Mouse (Mus musculus) thymus, adult 2 months (tissue): Measurements from ENCODE around the gene Exoc2. TPM values are rescaled to one million over a fixed set of nuclear protein-coding genes. Genes with fewer than 3 reads are reported as not detected.

Experiments
- DNase-seq: peaks from one replicate; pipeline ENCODE4 v3.0.0; 2021
- H3K27ac ChIP-seq: fragments of 200-500 bp; 2 replicates; pipeline ENCODE4 v1.5.1; 2012; ENCODE audit warnings: low read length, control low read depth; ENCODE audit not compliant: control insufficient read depth, insufficient read depth
- H3K27me3 ChIP-seq: fragments of 200-500 bp; 2 replicates; pipeline ENCODE4 v1.6.1; 2012; ENCODE audit warnings: mild to moderate bottlenecking, low read length, moderate library complexity, mixed read lengths; ENCODE audit not compliant: control insufficient read depth, insufficient read depth
- H3K36me3 ChIP-seq: fragments of 200-500 bp; 2 replicates; pipeline ENCODE4 v1.6.1; 2012; ENCODE audit warnings: mild to moderate bottlenecking, low read length, moderate library complexity; ENCODE audit not compliant: control insufficient read depth, insufficient read depth
- H3K4me1 ChIP-seq: fragments of 200-500 bp; replicated peaks from 2 replicates; pipeline ENCODE4 v1.6.1; 2012; ENCODE audit warnings: low read length; ENCODE audit not compliant: control insufficient read depth, insufficient read depth
- H3K4me3 ChIP-seq: fragments of 200-500 bp; 2 replicates; pipeline ENCODE4 v1.5.1; 2012; ENCODE audit warnings: mild to moderate bottlenecking, low read length, control low read depth, moderate library complexity; ENCODE audit not compliant: control insufficient read depth, insufficient read depth
- CTCF ChIP-seq: fragments of 200-500 bp; IDR thresholded peaks from 2 replicates; pipeline ENCODE4 v1.5.1; 2012; ENCODE audit warnings: mild to moderate bottlenecking, control low read depth, low read length, moderate library complexity, borderline replicate concordance; ENCODE audit not compliant: control insufficient read depth, poor library complexity, insufficient read depth; ENCODE audit errors: extremely low read depth
- POLR2A ChIP-seq: fragments of 200-500 bp; IDR thresholded peaks from 2 replicates; pipeline ENCODE4 v1.6.1; 2012; ENCODE audit warnings: mild to moderate bottlenecking, low read length, control low read depth, moderate library complexity; ENCODE audit not compliant: control insufficient read depth, poor library complexity, insufficient read depth; ENCODE audit errors: extremely low read depth
- WGBS: fragments of 180-500 bp; shearing (Covaris S2); methylation state at CpG from one replicate; pipeline ENCODE4 v1.1.7; 2018; 5-methylcytosine and 5-hydroxymethylcytosine counted together
- polyA plus RNA-seq: library from polyadenylated mRNA; depleted of rRNA; stranded (reverse); fragments of >200 nt; gene quantifications from 2 replicates; pipeline ENCODE4 v1.2.3, GENCODE M21; 2012; rRNA removed

Exoc2 gene
- 25.7 and 25.9 TPM in 2 replicates for polyA plus RNA-seq

GRCm38 (mm10) chr13:30973501-30974246, at the start of gene Exoc2, which contains the start of gene Gm5447:
Exoc2 (minus strand) TSS chr13:30974093.
Gm5447 (plus strand) TSS chr13:30974204.
- DNase-seq: peak; percentile 86
- WGBS: under 1% methylated on average over 54 of the region's 54 CpGs
- peak within 1 kb of the TSS; percentile 61 for H3K4me3 ChIP-seq
- TF ChIP-seq CTCF (peak; percentile 55; the same call in 1 of the 2 replicates), POLR2A (peak; percentile 89)
- no peaks in the 10 kb centered on the region for H3K36me3 ChIP-seq
- peak within 1 kb of the TSS; percentile 61 for H3K27ac ChIP-seq
- peaks cover 16% of the 10 kb centered on the region for H3K4me1 ChIP-seq
- H3K27me3 ChIP-seq: no peaks in the 10 kb centered on the region

- WGBS: 92% methylated on average over 3 of the region's 3 CpGs
- Histone ChIP-seq H3K4me1 (no peaks in the 10 kb centered on the region), H3K27ac (no peak overlapping the region), H3K27me3 (no peaks in the 10 kb centered on the region), H3K36me3 (no peaks in the 10 kb centered on the region), H3K4me3 (no peak overlapping the region)
- no peak for DNase-seq
- TF ChIP-seq POLR2A (no peak), CTCF (no peak)
Observed at GRCm38 (mm10) chr13:31023664-31024063, 49.8 kb upstream of the Exoc2 start.

GRCm38 (mm10) chr13:31021927-31022326, 48.0 kb upstream of the Exoc2 start:
- no peak for DNase-seq
- Histone ChIP-seq H3K4me1 (no peaks in the 10 kb centered on the region), H3K4me3 (no peak overlapping the region), H3K27ac (no peak overlapping the region), H3K27me3 (no peaks in the 10 kb centered on the region), H3K36me3 (no peaks in the 10 kb centered on the region)
- TF ChIP-seq POLR2A (no peak), CTCF (no peak)
- WGBS: 90% methylated on average over 6 of the region's 6 CpGs

GRCm38 (mm10) chr13:31021514-31021913, 47.6 kb upstream of the Exoc2 start:
- DNase-seq: no peak
- H3K36me3 ChIP-seq: no peaks in the 10 kb centered on the region

GRCm38 (mm10) chr13:31017545-31017944, 43.7 kb upstream of the Exoc2 start:
- no peaks in the 10 kb centered on the region for H3K36me3 ChIP-seq
- no peak overlapping the region for H3K27ac ChIP-seq
- no peak for DNase-seq
- H3K4me3 ChIP-seq: no peak overlapping the region
- H3K4me1 ChIP-seq: no peaks in the 10 kb centered on the region
- no peaks in the 10 kb centered on the region for H3K27me3 ChIP-seq
- no peak for TF ChIP-seq POLR2A
- no peak for TF ChIP-seq CTCF
- 83% methylated on average over 3 of the region's 3 CpGs for WGBS

More at GRCm38 (mm10) chr13:31021514-31021913, 47.6 kb upstream of the Exoc2 start:
- no peak overlapping the region for H3K4me3 ChIP-seq
- no peaks in the 10 kb centered on the region for H3K27me3 ChIP-seq
- H3K27ac ChIP-seq: no peak overlapping the region
- TF ChIP-seq POLR2A (no peak), CTCF (no peak)
- H3K4me1 ChIP-seq: no peaks in the 10 kb centered on the region
- WGBS: 85% methylated on average over 4 of the region's 4 CpGs

- no peaks in the 10 kb centered on the region for H3K27me3 ChIP-seq
- TF ChIP-seq POLR2A (no peak), CTCF (no peak)
- 79% methylated on average over 4 of the region's 4 CpGs for WGBS
- no peaks in the 10 kb centered on the region for H3K36me3 ChIP-seq
- no peak overlapping the region for H3K27ac ChIP-seq
- DNase-seq: no peak
- no peaks in the 10 kb centered on the region for H3K4me1 ChIP-seq
- no peak overlapping the region for H3K4me3 ChIP-seq
Observed at GRCm38 (mm10) chr13:31004995-31005394, 31.1 kb upstream of the Exoc2 start.

GRCm38 (mm10) chr13:31004458-31004857, 30.6 kb upstream of the Exoc2 start:
- Histone ChIP-seq H3K27me3 (no peaks in the 10 kb centered on the region), H3K27ac (no peak overlapping the region), H3K4me3 (no peak overlapping the region), H3K4me1 (no peaks in the 10 kb centered on the region), H3K36me3 (no peaks in the 10 kb centered on the region)
- no peak for DNase-seq
- WGBS: 61% methylated on average over 12 of the region's 12 CpGs
- TF ChIP-seq POLR2A: no peak
- TF ChIP-seq CTCF: no peak

GRCm38 (mm10) chr13:30999799-31000198, 25.9 kb upstream of the Exoc2 start:
- no peak overlapping the region for H3K27ac ChIP-seq
- 88% methylated on average over 6 of the region's 6 CpGs for WGBS
- H3K27me3 ChIP-seq: no peaks in the 10 kb centered on the region
- no peaks in the 10 kb centered on the region for H3K4me1 ChIP-seq
- DNase-seq: no peak
- no peaks in the 10 kb centered on the region for H3K36me3 ChIP-seq
- TF ChIP-seq POLR2A: no peak
- TF ChIP-seq CTCF: no peak
- H3K4me3 ChIP-seq: no peak overlapping the region
